Mouse (Mus musculus) adipose tissue, adult 10 weeks (tissue): ENCODE results near the gene Glcci1. TPM values are rescaled to one million over a fixed set of nuclear protein-coding genes. Genes with fewer than 3 reads are reported as not detected.

Source experiments
- polyA plus RNA-seq: library from polyadenylated mRNA; stranded (reverse); fragments of 350-450 nt; fragmentation: Illumina TruSeq; extraction: RNeasy Lipid Tissue Mini Kit (QIAGEN cat#74804); gene quantifications from one replicate; pipeline ENCODE4 v1.2.3, GENCODE M21; 2014; ENCODE audit warnings: low read depth, low replicate concordance

The Glcci1 gene
- polyA plus RNA-seq, result 2.9 TPM

GRCm38 (mm10) chr6:8509551-8509950 lies at the start of gene Glcci1:
Gene Glcci1 (plus strand): TSS chr6:8509600.

